8 mouse cellular contexts compared by ENCODE assay signal in genomic region chr5:105731627-105732432, GRCm38 (mm10). TPM values are rescaled to one million over a fixed set of nuclear protein-coding genes. Genes with fewer than 3 reads are reported as not detected.
A peak's percentile ranks its signal among the peaks of the same experiment; 100 is the strongest.
DNase-seq lines count a peak whose midpoint lies in the region; ATAC-seq and TF ChIP-seq lines count a peak whose summit lies in the region.

No protein-coding gene starts in this region.

- H3K27me3 ChIP-seq in C2C12 (ENCODE audit: control insufficient read depth, insufficient read depth, insufficient read length), result no peaks in the 10 kb centered on the region
- H3K27me3 ChIP-seq in embryonic facial prominence, embryonic 11.5 days (ENCODE audit: control insufficient read depth, insufficient read depth, low read length), result no peaks in the 10 kb centered on the region
- H3K27me3 ChIP-seq in lung, embryonic 15.5 days, result no peaks in the 10 kb centered on the region
- H3K27me3 ChIP-seq in neural tube, embryonic 15.5 days (replicated peaks), result no peaks in the 10 kb centered on the region

- no peaks in the 10 kb centered on the region for H3K36me3 ChIP-seq in C2C12 (ENCODE audit: control insufficient read depth, insufficient read depth)
- H3K36me3 ChIP-seq in embryonic facial prominence, embryonic 11.5 days (replicated peaks; ENCODE audit: control insufficient read depth, insufficient read depth, low read depth, low read length), result no peaks in the 10 kb centered on the region
- H3K36me3 ChIP-seq in lung, embryonic 15.5 days, result no peaks in the 10 kb centered on the region
- 0 out of 2 replicates have a peak, but pooled peaks cover 5% of the 10 kb centered on the region for H3K36me3 ChIP-seq in neural tube, embryonic 15.5 days

- H3K4me2 ChIP-seq in embryonic facial prominence, embryonic 11.5 days (ENCODE audit: low read depth, low read length), result peak overlapping the region; percentile 93
- peak overlapping the region; percentile 80 for H3K4me2 ChIP-seq in lung, embryonic 15.5 days
- peak overlapping the region; percentile 95 for H3K4me2 ChIP-seq in neural tube, embryonic 15.5 days

- peak overlapping the region; percentile 70 for H3ac ChIP-seq in C2C12 (ENCODE audit: control insufficient read depth, insufficient read length, low read depth)

- no peak overlapping the region for H3K27ac ChIP-seq in embryonic facial prominence, embryonic 11.5 days (replicated peaks; ENCODE audit: low read depth, low read length)
- H3K27ac ChIP-seq in lung, embryonic 15.5 days, result peak overlapping the region; percentile 76
- peak overlapping the region; percentile 60 for H3K27ac ChIP-seq in neural tube, embryonic 15.5 days (replicated peaks)

- peak; percentile 79 for ATAC-seq in embryonic facial prominence, embryonic 11.5 days (replicated peaks; ENCODE audit: insufficient number of reproducible peaks, low FRiP score, low TSS enrichment, low read depth)
- peak; percentile 86 for ATAC-seq in lung, embryonic 15.5 days (ENCODE audit: borderline replicate concordance, extremely low read depth, low FRiP score, low TSS enrichment)
- ATAC-seq in neural tube, embryonic 15.5 days (ENCODE audit: low FRiP score), result peak; percentile 82

- H3K79me3 ChIP-seq in C2C12 (ENCODE audit: low read depth), result no peaks in the 10 kb centered on the region

- peaks cover 16% of the 10 kb centered on the region for H3K79me2 ChIP-seq in C2C12 (ENCODE audit: control insufficient read depth, insufficient read depth)

- no peaks in the 10 kb centered on the region for H3K9me3 ChIP-seq in embryonic facial prominence, embryonic 11.5 days (replicated peaks; ENCODE audit: control insufficient read depth, low read length)
- H3K9me3 ChIP-seq in lung, embryonic 15.5 days, result no peaks in the 10 kb centered on the region
- no peaks in the 10 kb centered on the region for H3K9me3 ChIP-seq in neural tube, embryonic 15.5 days (replicated peaks)

- peak overlapping the region; percentile 68 for H3K9ac ChIP-seq in embryonic facial prominence, embryonic 11.5 days (replicated peaks; ENCODE audit: low read length)
- peak overlapping the region; percentile 42 for H3K9ac ChIP-seq in lung, embryonic 15.5 days
- peak overlapping the region; percentile 50 for H3K9ac ChIP-seq in neural tube, embryonic 15.5 days (replicated peaks)

- peak; percentile 87 for DNase-seq in adrenal gland, adult 2 months
- DNase-seq in embryonic facial prominence, embryonic 11.5 days (ENCODE audit: low spot score), result peak; percentile 53
- DNase-seq in heart, adult 9 months (ENCODE audit: low spot score in 2 of 2), result peak; percentile 47 to 57
- DNase-seq in kidney, adult 8-10 months, result peak; percentile 67 to 70
- DNase-seq in thymus, postnatal 10 days (ENCODE audit: low spot score in 2 of 2), result peak; percentile 63 to 71

- peak overlapping the region; percentile 41 for H3K4me3 ChIP-seq in C2C12 (ENCODE audit: insufficient read depth, poor library complexity, severe bottlenecking)
- peak overlapping the region; percentile 42 for H3K4me3 ChIP-seq in embryonic facial prominence, embryonic 11.5 days (ENCODE audit: low read depth, low read length)
- peak overlapping the region; percentile 41 for H3K4me3 ChIP-seq in lung, embryonic 15.5 days
- H3K4me3 ChIP-seq in neural tube, embryonic 15.5 days (replicated peaks), result peak overlapping the region; percentile 48

- WGBS in embryonic facial prominence, embryonic 11.5 days, result 5% methylated on average over 49 of the region's 52 CpGs
- under 1% methylated on average over 52 of the region's 52 CpGs for WGBS in lung, embryonic 15.5 days
- WGBS in neural tube, embryonic 15.5 days, result 8% methylated on average over 52 of the region's 52 CpGs

- H3K4me1 ChIP-seq in embryonic facial prominence, embryonic 11.5 days (ENCODE audit: control insufficient read depth, insufficient read depth, low read length), result no peaks in the 10 kb centered on the region
- H3K4me1 ChIP-seq in lung, embryonic 15.5 days, result peaks cover 27% of the 10 kb centered on the region
- peaks cover 17% of the 10 kb centered on the region for H3K4me1 ChIP-seq in neural tube, embryonic 15.5 days

- TF ChIP-seq CTCF in C2C12 (IDR thresholded peaks at IDR 0.05; ENCODE audit: control insufficient read depth, insufficient read depth, insufficient read length), result peak; percentile 9

TF ChIP-seq in C2C12, 6 proteins besides CTCF, POLR2A, EP300 and RAD21:
- TF ChIP-seq MYOD1 (IDR thresholded peaks at IDR 0.05; ENCODE audit: control insufficient read depth, insufficient read length, low read depth) (no peak), MAX (IDR thresholded peaks at IDR 0.05) (peak; percentile 33)

RNA-seq across cellular contexts. Expression of gene Lrrc8d, which starts 32.1 kb away (rescaled TPM):
- polyA plus RNA-seq in C2C12 (2012; fragmentation: generic; extraction: Trizol), result 21.1 TPM
- total RNA-seq in adrenal gland, adult 2 months (2021), result 100 to 1,000 TPM; 105 to 127 TPM
- polyA plus RNA-seq in adrenal gland, adult 2 months (2012; rRNA removed), result 20.4 and 31.8 TPM in 2 replicates
- polyA plus RNA-seq in embryonic facial prominence, embryonic 11.5 days (2014; fragmentation: Nextera tagmentation; extraction: Ambion mirVana), result 22.9 and 23.1 TPM in 2 replicates
- 21.0 and 21.2 TPM in 2 replicates for polyA plus RNA-seq in lung, embryonic 15.5 days (2015; fragmentation: Nextera tagmentation; extraction: Ambion mirVana)
- polyA plus RNA-seq in neural tube, embryonic 15.5 days (2015; fragmentation: Nextera tagmentation; extraction: Ambion mirVana), result 28.6 and 29.4 TPM in 2 replicates
